In genomic region chr5:107515453-107515852, GRCm38 (mm10) we compare ENCODE assay signal across 17 mouse cellular contexts. TPM values are rescaled to one million over a fixed set of nuclear protein-coding genes. Genes with fewer than 3 reads are reported as not detected.
"Had no signal": no experiment of that assay in that cellular context is flagged by ENCODE, and none has a peak within 500 bp of the region (broad histone marks: within the 10 kb centered on the region; RNA-seq: fewer than 3 reads in every experiment).

No protein-coding gene starts in this region.

- H3K4me3 ChIP-seq: layer of hippocampus, adult 2 months; limb, embryonic 12.5 days; megakaryocyte, embryonic 14.5 days; midbrain, embryonic 12.5 days had no signal

- DNase-seq: kidney, adult 8-10 months; kidney, postnatal 4 days; lung, embryonic 14.5 days; lung, postnatal 14 days; right cerebral cortex, adult 18-20 months; right cerebral cortex, postnatal 25 days; thymus, postnatal 4 days had no signal

- H3K4me2 ChIP-seq: limb, embryonic 12.5 days; lung, embryonic 14.5 days; midbrain, embryonic 12.5 days had no signal

- H3K4me1 ChIP-seq: limb, embryonic 12.5 days; midbrain, embryonic 12.5 days had no signal

- H3K27ac ChIP-seq: kidney, postnatal 0 days; layer of hippocampus, adult 2 months; limb, embryonic 12.5 days; macrophage; midbrain, embryonic 12.5 days had no signal

- H3K9me3 ChIP-seq: limb, embryonic 12.5 days; midbrain, embryonic 12.5 days had no signal

- H3K27me3 ChIP-seq: limb, embryonic 12.5 days; megakaryocyte, embryonic 14.5 days; midbrain, embryonic 12.5 days had no signal

- ATAC-seq: inflammation-experienced regulatory T-cells, adult 6 months; intestine, postnatal 0 days had no signal

- H3K9ac ChIP-seq: limb, embryonic 12.5 days; lung, embryonic 14.5 days; midbrain, embryonic 12.5 days had no signal

RNA-seq across cellular contexts. Expression of gene Gm42669, which starts 8.0 kb away (rescaled TPM):
- polyA plus RNA-seq: liver, adult 2 months; small intestine, adult 2 months had no signal

RNA-seq across cellular contexts. Expression of gene 1700028K03Rik, which starts 19.1 kb away (rescaled TPM):
- polyA plus RNA-seq: liver, adult 2 months; macrophage; small intestine, adult 2 months had no signal
